Mouse (Mus musculus): ENCODE measurements at regions not wholly inside any gene's neighbourhood (a gene's known extent, or its start where the extent isn't known, plus 50 kb on each side); places are given as distances from the start of the nearest gene placed in this dataset.

DNA sequence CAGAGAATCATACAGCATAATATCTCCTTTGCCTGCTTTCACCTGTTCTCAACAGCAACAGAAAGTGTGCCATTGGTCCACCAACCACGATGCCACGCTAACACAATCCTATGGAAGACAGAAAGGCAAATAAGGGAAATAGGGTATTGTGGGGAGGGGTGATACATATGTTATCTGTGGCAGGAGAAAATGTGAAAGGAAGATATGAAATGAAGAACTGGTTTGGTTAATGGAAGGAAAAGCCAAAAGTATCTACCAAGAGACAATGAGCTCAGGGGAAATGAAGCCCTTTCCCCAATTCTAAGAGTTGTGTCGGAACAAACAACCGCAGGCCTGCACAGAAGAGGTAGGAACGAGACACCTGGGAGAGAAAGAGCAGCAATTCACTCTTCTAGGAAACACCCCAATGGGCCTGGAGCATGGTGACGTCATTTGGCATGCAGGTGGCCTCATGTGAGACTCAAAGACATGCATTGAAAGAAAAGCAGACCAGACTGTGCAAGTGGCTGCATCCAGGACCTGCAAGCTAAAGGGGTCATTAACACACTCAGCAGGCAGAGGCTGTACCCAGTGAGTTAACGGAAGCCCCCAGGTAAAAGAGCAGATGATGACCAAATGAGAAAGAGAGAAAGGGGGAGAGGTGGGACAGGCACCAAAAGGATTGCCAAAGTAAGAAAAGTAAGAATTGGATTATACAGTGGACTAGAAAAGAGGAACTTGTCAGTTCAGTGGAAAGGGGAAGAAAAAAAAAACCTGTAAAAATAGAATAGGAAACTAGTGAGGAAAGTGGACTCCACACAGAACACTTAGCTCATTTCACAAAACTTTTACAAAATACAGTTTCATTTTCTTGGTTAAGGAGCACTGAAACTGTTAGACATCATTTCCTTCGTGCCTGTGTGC, 522.2 kb upstream of the Cited2 start:
- no peaks in the 10 kb centered on the region for H3K9me3 ChIP-seq
- no peak for TF ChIP-seq GATA1 (IDR thresholded peaks at IDR 0.05; ENCODE audit: borderline replicate concordance, low read length)
- TF ChIP-seq FLI1 (IDR thresholded peaks at IDR 0.05; ENCODE audit: low read length), result no peak

GRCm38 (mm10) chr10:17201427-17201745, 521.6 kb upstream of the Cited2 start:
- no peaks in the 10 kb centered on the region for H3K36me3 ChIP-seq (replicated peaks; ENCODE audit: low read length)
- H3K4me1 ChIP-seq, result peaks cover 31% of the 10 kb centered on the region
- no peaks in the 10 kb centered on the region for H3K27me3 ChIP-seq (replicated peaks)
- TF ChIP-seq GATA1 (IDR thresholded peaks at IDR 0.05; ENCODE audit: borderline replicate concordance, low read length) (no peak), FLI1 (IDR thresholded peaks at IDR 0.05; ENCODE audit: low read length) (no peak)
- peak overlapping the region; percentile 82 for H3K4me3 ChIP-seq (replicated peaks)
- H3K9me3 ChIP-seq, result no peaks in the 10 kb centered on the region

More for the DNA sequence above, 522.2 kb upstream of the Cited2 start:
- H3K4me1 ChIP-seq, result peaks cover 31% of the 10 kb centered on the region
- no peaks in the 10 kb centered on the region for H3K36me3 ChIP-seq (replicated peaks; ENCODE audit: low read length)
- H3K27me3 ChIP-seq (replicated peaks), result no peaks in the 10 kb centered on the region
- peak overlapping the region; percentile 82 for H3K4me3 ChIP-seq (replicated peaks)

DNA sequence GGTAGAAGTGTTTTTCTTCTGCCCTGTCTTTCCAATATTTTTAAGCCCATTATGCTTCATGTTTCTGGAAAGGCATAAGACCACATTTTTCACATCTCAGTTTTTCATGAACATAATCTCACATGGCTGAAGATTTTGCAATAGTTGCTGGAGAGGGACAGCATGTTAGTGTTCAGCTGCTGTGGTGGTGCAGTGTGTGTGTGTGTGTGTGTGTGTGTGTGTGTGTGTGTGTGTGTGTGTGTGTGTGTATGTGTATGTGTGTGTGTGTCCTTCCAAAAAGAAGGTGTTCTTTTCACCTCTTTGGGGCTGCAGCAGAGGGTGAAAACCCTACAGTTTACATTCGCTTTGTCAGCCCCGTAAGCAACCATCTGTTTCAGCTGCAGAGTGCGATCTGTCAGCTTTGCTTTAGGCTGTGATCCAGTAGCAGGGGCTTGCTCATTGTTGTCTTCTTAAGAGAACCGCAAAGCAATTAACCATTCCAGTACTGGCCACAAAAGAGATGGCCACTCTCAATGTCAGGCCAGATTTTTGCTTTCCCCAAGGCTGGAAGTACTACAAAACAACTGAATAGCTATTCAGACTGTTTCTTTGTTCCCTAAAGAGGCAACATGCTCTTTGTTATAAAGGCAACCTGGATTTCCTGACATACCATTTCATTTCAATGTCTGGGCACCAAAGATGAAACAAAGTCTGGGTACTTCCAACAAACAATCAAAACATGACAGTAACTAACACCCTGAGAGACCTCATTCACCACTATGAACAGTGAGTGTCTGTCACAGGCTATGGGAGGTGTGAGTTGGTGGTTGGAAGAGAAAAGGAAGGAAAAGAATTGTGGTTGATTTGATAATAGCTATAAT, 520.2 kb upstream of the Cited2 start:
- TF ChIP-seq FLI1 (IDR thresholded peaks at IDR 0.05; ENCODE audit: low read length), result no peak
- no peak for TF ChIP-seq GATA1 (IDR thresholded peaks at IDR 0.05; ENCODE audit: borderline replicate concordance, low read length)
- no peaks in the 10 kb centered on the region for H3K27me3 ChIP-seq (replicated peaks)
- H3K4me1 ChIP-seq, result peaks cover 31% of the 10 kb centered on the region
- no peaks in the 10 kb centered on the region for H3K36me3 ChIP-seq (replicated peaks; ENCODE audit: low read length)
- H3K4me3 ChIP-seq (replicated peaks), result no peak overlapping the region
- H3K9me3 ChIP-seq, result no peaks in the 10 kb centered on the region

DNA sequence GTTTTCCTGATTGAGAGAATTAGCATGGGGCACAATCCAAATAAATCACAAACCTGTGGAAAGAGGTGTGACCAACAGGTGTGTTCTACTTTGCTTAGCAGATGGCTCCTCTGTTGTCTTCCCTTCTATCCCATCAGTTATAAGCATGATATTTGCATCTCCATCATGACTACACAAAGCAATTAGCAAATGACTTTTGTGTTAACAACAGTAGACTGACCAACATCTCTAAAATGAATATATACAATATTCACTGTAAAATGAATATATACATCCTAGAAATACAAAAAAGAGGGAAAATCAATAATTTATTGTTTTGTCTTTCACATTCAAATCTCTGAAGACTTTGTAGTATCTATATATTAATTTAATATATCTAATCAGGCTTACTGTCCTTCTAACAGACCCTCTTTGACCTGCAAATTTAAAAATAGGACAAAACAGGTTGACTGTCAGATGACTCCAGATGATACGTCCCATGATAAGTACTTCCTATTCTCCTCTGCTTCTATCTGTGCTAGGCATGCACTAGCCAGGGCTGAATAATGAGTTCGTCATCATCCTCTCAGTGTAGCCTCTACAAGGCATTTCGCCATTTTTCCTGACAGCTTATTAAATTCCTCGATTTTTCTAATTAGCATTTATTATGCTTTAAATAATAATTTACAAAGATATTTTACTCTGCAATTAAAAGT, 519.5 kb upstream of the Cited2 start:
- H3K36me3 ChIP-seq (replicated peaks; ENCODE audit: low read length), result no peaks in the 10 kb centered on the region
- no peaks in the 10 kb centered on the region for H3K27me3 ChIP-seq (replicated peaks)
- H3K4me3 ChIP-seq (replicated peaks), result no peak overlapping the region
- peaks cover 31% of the 10 kb centered on the region for H3K4me1 ChIP-seq
- TF ChIP-seq GATA1 (IDR thresholded peaks at IDR 0.05; ENCODE audit: borderline replicate concordance, low read length) (no peak), FLI1 (IDR thresholded peaks at IDR 0.05; ENCODE audit: low read length) (no peak)
- H3K9me3 ChIP-seq, result no peaks in the 10 kb centered on the region

- H3K9me3 ChIP-seq, result no peaks in the 10 kb centered on the region
- H3K4me3 ChIP-seq (replicated peaks), result no peak overlapping the region
- TF ChIP-seq GATA1 (IDR thresholded peaks at IDR 0.05; ENCODE audit: borderline replicate concordance, low read length) (no peak), FLI1 (IDR thresholded peaks at IDR 0.05; ENCODE audit: low read length) (no peak)
- no peaks in the 10 kb centered on the region for H3K27me3 ChIP-seq (replicated peaks)
- peaks cover 31% of the 10 kb centered on the region for H3K4me1 ChIP-seq
- H3K36me3 ChIP-seq (replicated peaks; ENCODE audit: low read length), result no peaks in the 10 kb centered on the region
Measured at GRCm38 (mm10) chr10:17204153-17204552, 518.9 kb upstream of the Cited2 start.

DNA sequence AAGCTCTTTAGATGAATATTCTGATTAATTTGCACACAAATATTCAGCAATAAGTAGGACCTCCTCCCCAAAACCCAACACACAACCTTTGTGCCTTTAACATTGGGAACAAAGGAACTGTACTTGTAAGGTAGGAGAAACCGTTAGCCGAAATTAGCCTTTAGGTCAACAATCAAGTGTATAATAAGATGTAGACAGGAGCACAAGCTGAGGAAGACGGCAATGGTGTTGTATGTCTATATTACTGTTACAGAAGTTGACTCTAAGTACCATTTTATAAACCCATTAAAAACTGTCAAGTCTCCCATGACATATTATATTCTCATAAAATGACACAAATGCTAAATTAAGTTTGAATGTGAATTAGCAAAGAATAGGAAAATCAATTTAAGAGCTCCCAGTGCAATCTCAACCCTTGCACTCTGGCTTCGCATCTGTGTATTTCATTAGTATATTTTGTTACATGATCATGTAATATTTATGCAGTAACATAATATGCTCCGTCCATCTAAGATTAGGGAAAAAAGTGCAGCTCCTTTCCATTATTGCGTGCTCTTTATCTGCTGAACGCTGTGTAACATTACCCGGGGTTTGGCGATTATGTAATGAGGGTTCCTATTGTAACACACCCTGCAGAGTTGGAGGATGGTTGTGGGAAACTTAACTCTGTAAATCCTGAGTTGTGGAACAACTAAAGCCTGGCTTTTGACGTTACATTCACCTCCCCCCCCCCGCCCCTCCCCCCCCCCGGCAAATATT, 510.3 kb upstream of the Cited2 start:
- Histone ChIP-seq H3K4me3 (replicated peaks) (no peak overlapping the region), H3K27me3 (replicated peaks) (no peaks in the 10 kb centered on the region), H3K9me3 (no peaks in the 10 kb centered on the region), H3K4me1 (peaks cover 4% of the 10 kb centered on the region; the same call in 1 of the 2 replicates), H3K36me3 (replicated peaks; ENCODE audit: low read length) (no peaks in the 10 kb centered on the region)
- TF ChIP-seq FLI1 (IDR thresholded peaks at IDR 0.05; ENCODE audit: low read length) (no peak), GATA1 (IDR thresholded peaks at IDR 0.05; ENCODE audit: borderline replicate concordance, low read length) (no peak)

DNA sequence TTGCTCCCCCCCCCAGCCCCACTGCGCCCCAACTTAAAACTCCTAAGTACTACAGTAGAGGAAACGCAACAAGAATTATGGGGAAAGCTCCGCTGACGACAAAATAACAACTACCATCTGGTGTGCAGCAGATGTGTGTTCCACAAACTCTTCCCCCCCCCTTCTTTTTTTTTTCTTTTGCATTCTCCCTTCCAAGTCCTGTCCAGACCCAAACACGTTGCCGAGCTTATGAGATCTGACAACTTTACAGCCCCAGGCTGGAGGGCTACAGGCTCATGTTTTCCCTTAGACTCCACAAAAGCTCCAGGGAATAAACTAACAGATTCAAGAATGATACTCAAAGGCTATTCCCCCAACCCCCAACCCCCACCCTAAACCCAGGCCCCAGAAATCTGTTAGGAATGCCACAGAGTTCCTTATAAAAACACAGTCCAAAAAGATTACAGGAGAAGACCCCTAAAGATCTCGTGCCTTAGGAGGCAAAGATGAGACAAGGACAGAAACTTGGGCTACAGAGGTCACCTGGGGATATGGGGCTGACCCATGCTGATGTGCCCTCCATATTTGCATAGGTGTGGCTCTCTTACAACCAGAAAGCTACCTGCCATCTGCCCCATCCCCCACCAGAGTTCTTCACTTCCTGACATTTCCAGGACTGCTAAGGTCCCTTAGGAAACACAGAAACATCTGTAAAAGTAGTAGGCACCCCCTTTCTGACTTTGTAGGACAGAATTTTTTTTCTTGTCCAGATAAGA, 509.5 kb upstream of the Cited2 start:
- Histone ChIP-seq H3K4me1 (peaks cover 4% of the 10 kb centered on the region; the same call in 1 of the 2 replicates), H3K27me3 (replicated peaks) (no peaks in the 10 kb centered on the region), H3K4me3 (replicated peaks) (no peak overlapping the region), H3K9me3 (no peaks in the 10 kb centered on the region), H3K36me3 (replicated peaks; ENCODE audit: low read length) (no peaks in the 10 kb centered on the region)
- TF ChIP-seq FLI1 (IDR thresholded peaks at IDR 0.05; ENCODE audit: low read length) (no peak), GATA1 (IDR thresholded peaks at IDR 0.05; ENCODE audit: borderline replicate concordance, low read length) (no peak)

DNA sequence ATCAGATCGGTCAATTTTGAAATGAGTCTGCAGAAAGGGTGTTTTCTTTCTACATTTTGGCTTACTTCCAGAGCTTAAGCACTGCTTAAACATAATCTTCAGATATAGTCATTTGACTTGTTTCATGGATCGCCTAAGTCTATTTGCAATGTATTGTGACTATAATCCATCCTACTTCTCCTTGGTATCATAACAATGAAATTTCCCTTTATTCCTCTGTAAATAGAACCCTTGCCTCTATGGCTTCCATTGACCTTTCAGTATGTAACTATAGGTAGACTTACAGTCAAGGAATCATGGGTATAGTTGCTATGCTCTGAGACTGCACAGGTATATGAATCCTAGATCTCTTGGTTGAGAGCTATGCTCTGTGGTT, 509.0 kb upstream of the Cited2 start:
- H3K9me3 ChIP-seq, result no peaks in the 10 kb centered on the region
- peaks cover 4% of the 10 kb centered on the region; the same call in 1 of the 2 replicates for H3K4me1 ChIP-seq
- no peaks in the 10 kb centered on the region for H3K36me3 ChIP-seq (replicated peaks; ENCODE audit: low read length)
- H3K4me3 ChIP-seq (replicated peaks), result no peak overlapping the region
- H3K27me3 ChIP-seq (replicated peaks), result no peaks in the 10 kb centered on the region
- TF ChIP-seq FLI1 (IDR thresholded peaks at IDR 0.05; ENCODE audit: low read length) (no peak), GATA1 (IDR thresholded peaks at IDR 0.05; ENCODE audit: borderline replicate concordance, low read length) (no peak)

Measured in megakaryocyte, embryonic 14.5 days (primary cell).